Mouse (Mus musculus) forebrain, embryonic 14.5 days (tissue): Measurements from ENCODE around the gene Rock2. TPM values are rescaled to one million over a fixed set of nuclear protein-coding genes. Genes with fewer than 3 reads are reported as not detected.

Experiments
- ATAC-seq: fragments of 200-750 bp; cut with Nextera tagmentation; 2 replicates; pipeline ENCODE4 v1.8.0; 2017; ENCODE audit warnings: mild to moderate bottlenecking, moderate library complexity
- DNase-seq: peaks from one replicate; pipeline ENCODE4 v3.0.0-alpha.2; 2015; ENCODE audit warnings: low spot score
- H3K27ac ChIP-seq: fragments of 300-500 bp; sonication (generic); 2 replicates; pipeline ENCODE4 v1.5.1; 2014; ENCODE audit warnings: low read depth, mild to moderate bottlenecking, control low read depth, low read length, moderate library complexity
- H3K27me3 ChIP-seq: fragments of 300-500 bp; sonication (generic); replicated peaks from 2 replicates; pipeline ENCODE4 v1.6.1; 2014; ENCODE audit warnings: low read length, control low read depth, mixed read lengths; ENCODE audit not compliant: control insufficient read depth, insufficient read depth
- H3K36me3 ChIP-seq: fragments of 300-500 bp; sonication (generic); 2 replicates; pipeline ENCODE4 v1.6.1; 2014; ENCODE audit warnings: low read length, control low read depth; ENCODE audit not compliant: control insufficient read depth, insufficient read depth
- H3K4me1 ChIP-seq: fragments of 300-500 bp; sonication (generic); 2 replicates; pipeline ENCODE4 v1.6.1; 2014; ENCODE audit warnings: antibody characterized with exemption, low read length, control low read depth; ENCODE audit not compliant: control insufficient read depth, insufficient read depth
- H3K4me2 ChIP-seq: fragments of 300-500 bp; sonication (generic); 2 replicates; pipeline ENCODE4 v1.6.1; 2014; ENCODE audit warnings: mild to moderate bottlenecking, control low read depth, low read length
- H3K4me3 ChIP-seq: fragments of 300-500 bp; sonication (generic); 2 replicates; pipeline ENCODE4 v1.5.1; 2014; ENCODE audit warnings: low read depth, low read length, control low read depth
- H3K9ac ChIP-seq: fragments of 300-500 bp; sonication (generic); 2 replicates; pipeline ENCODE4 v1.6.1; 2014; ENCODE audit warnings: mild to moderate bottlenecking, low read length, control low read depth, moderate library complexity
- H3K9me3 ChIP-seq: fragments of 300-500 bp; sonication (generic); replicated peaks from 2 replicates; pipeline ENCODE4 v1.6.1; 2016; ENCODE audit warnings: low read length, control low read depth, mixed read lengths; ENCODE audit not compliant: control insufficient read depth
- WGBS: fragments of 180-500 bp; shearing (Covaris S2); extraction: QIAGEN DNeasy Blood & Tissue Kit; methylation state at CpG from one replicate; pipeline ENCODE4 v1.1.7; 2014; 5-methylcytosine and 5-hydroxymethylcytosine counted together
- polyA plus RNA-seq: library from polyadenylated mRNA; unstranded; fragments of >200 nt; fragmentation: Nextera tagmentation; extraction: Ambion mirVana; gene quantifications from 2 replicates; pipeline ENCODE4 v1.2.1, GENCODE M21; 2014

Gene Rock2
- 12.1 and 13.8 TPM in 2 replicates for polyA plus RNA-seq

- Histone ChIP-seq H3K9ac (peak within 1 kb of the TSS; percentile 92), H3K4me1 (peaks cover 16% of the 10 kb centered on the region), H3K4me3 (peak within 1 kb of the TSS; percentile 88), H3K27ac (peak within 1 kb of the TSS; percentile 87), H3K36me3 (no peaks in the 10 kb centered on the region), H3K4me2 (peak within 1 kb of the TSS; percentile 86), H3K27me3 (no peaks in the 10 kb centered on the region), H3K9me3 (no peaks in the 10 kb centered on the region)
- DNase-seq (peak; percentile 89), ATAC-seq (peak; percentile 93)
- WGBS: 1% methylated on average over 60 of the region's 130 CpGs
Measured at GRCm38 (mm10) chr12:16894396-16895220, at the start of gene Rock2. Gene Rock2, plus strand, starts transcription at chr12:16894895.

GRCm38 (mm10) chr12:16847204-16847792 is 47.4 kb upstream of the Rock2 start:
- no peaks in the 10 kb centered on the region for H3K36me3 ChIP-seq
- DNase-seq (no peak), ATAC-seq (no peak)
- H3K4me3 ChIP-seq: no peak overlapping the region
- H3K9ac ChIP-seq: no peak overlapping the region
- no peaks in the 10 kb centered on the region for H3K9me3 ChIP-seq
- no peak overlapping the region for H3K4me2 ChIP-seq
- no peak overlapping the region for H3K27ac ChIP-seq
- no peaks in the 10 kb centered on the region for H3K27me3 ChIP-seq
- H3K4me1 ChIP-seq: no peaks in the 10 kb centered on the region
- WGBS: 93% methylated on average over 4 of the region's 4 CpGs

GRCm38 (mm10) chr12:16848501-16848900 is 46.2 kb upstream of the Rock2 start:
- Histone ChIP-seq H3K27ac (no peak overlapping the region), H3K4me1 (no peaks in the 10 kb centered on the region), H3K9me3 (no peaks in the 10 kb centered on the region), H3K4me2 (no peak overlapping the region), H3K4me3 (no peak overlapping the region), H3K36me3 (no peaks in the 10 kb centered on the region), H3K27me3 (no peaks in the 10 kb centered on the region), H3K9ac (no peak overlapping the region)
- WGBS: 78% methylated on average over 2 of the region's 2 CpGs
- no peak for ATAC-seq
- no peak for DNase-seq

DNA sequence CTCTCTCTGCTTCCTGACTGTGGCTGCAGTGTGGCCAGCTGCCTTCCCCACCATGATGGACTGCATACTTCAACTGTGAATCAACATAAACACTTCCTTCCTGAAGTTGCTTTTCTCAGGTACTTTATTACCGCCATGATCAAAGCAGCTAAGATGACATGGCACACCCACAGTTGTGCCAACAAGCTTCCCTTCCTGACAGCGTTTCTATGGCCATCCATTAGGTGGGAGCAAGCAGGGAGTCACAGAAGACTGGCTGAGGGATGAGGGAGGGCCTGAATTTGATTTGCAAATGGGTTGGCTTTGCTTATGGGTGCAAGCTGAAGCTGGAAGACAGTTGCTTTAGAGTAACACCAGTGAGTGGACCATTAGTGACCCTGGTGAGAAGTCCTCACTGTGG is 44.9 kb upstream of the Rock2 start:
- no peak overlapping the region for H3K9ac ChIP-seq
- no peak overlapping the region for H3K4me2 ChIP-seq
- no peaks in the 10 kb centered on the region for H3K27me3 ChIP-seq
- no peaks in the 10 kb centered on the region for H3K36me3 ChIP-seq
- H3K27ac ChIP-seq: no peak overlapping the region
- no peak overlapping the region for H3K4me3 ChIP-seq
- DNase-seq (no peak), ATAC-seq (no peak)
- WGBS: 74% methylated on average over 2 of the region's 2 CpGs
- no peaks in the 10 kb centered on the region for H3K9me3 ChIP-seq
- no peaks in the 10 kb centered on the region for H3K4me1 ChIP-seq

DNA sequence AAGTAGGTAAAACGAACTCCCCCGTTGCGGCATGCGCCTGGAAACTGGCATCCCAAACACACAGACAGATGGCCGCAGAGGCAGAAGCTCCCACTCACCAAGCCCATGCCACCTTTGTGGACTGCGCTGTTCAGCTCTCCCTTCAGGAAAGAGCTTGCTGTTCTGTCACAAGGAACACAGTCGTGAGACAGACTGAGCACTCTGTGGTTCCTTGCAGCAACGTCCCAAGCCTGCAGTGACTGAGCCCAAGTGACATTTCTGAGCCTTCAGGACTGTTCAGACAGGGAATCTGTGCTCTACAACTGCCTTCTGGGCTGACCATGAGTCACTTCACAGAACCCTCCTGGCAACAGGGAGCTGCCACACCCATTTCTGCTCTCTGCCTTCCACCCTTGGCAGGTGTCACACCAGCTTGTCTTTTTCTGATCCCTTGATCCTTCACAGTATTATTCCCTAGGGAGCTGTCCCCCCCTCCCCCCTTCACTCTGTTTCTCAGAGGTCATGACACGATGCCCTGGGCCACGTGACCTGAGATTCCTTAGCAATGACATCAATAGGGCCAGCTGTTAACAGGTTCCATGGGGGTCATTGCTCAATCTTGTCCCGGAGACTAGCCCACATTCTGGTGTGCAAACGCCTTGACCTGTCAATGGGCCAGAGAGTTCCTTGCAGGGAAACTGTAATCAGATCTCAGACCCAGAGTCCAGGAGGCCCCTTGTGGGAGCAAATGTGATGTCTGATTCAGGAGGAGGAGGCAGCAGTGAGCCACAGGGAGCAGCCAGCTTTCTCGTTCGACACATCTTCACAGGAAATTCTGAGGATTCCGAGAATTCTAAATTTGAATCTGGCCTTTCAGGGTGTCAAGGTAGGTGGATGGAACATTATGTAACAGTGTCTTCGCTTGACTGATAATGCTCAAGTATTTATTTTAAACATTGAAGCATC is 44.0 kb upstream of the Rock2 start:
- no peak for ATAC-seq
- no peak overlapping the region for H3K27ac ChIP-seq
- no peaks in the 10 kb centered on the region for H3K27me3 ChIP-seq
- H3K9me3 ChIP-seq: no peaks in the 10 kb centered on the region
- peaks cover 5% of the 10 kb centered on the region for H3K4me1 ChIP-seq
- H3K9ac ChIP-seq: no peak overlapping the region
- no peak overlapping the region for H3K4me2 ChIP-seq
- H3K36me3 ChIP-seq: no peaks in the 10 kb centered on the region
- H3K4me3 ChIP-seq: no peak overlapping the region
- 59% methylated on average over 16 of the region's 16 CpGs for WGBS
- DNase-seq: no peak

GRCm38 (mm10) chr12:16853431-16854165 is 41.1 kb upstream of the Rock2 start:
- Histone ChIP-seq H3K27ac (no peak overlapping the region), H3K27me3 (no peaks in the 10 kb centered on the region), H3K4me3 (no peak overlapping the region), H3K9me3 (no peaks in the 10 kb centered on the region), H3K4me2 (no peak overlapping the region), H3K9ac (no peak overlapping the region), H3K4me1 (peaks cover 9% of the 10 kb centered on the region), H3K36me3 (no peaks in the 10 kb centered on the region)
- WGBS: 83% methylated on average over 11 of the region's 11 CpGs
- DNase-seq (no peak), ATAC-seq (no peak)

GRCm38 (mm10) chr12:16855632-16856305 is 38.9 kb upstream of the Rock2 start:
- DNase-seq: peak; percentile 96
- Histone ChIP-seq H3K4me2 (peak overlapping the region; percentile 18; the same call in 1 of the 2 replicates), H3K27me3 (no peaks in the 10 kb centered on the region), H3K9me3 (no peaks in the 10 kb centered on the region), H3K27ac (peak overlapping the region; percentile 88), H3K9ac (no peak overlapping the region), H3K4me1 (peaks cover 9% of the 10 kb centered on the region), H3K4me3 (no peak overlapping the region), H3K36me3 (no peaks in the 10 kb centered on the region)
- ATAC-seq: peak; percentile 96
- 4% methylated on average over 6 of the region's 6 CpGs for WGBS

GRCm38 (mm10) chr12:16856306-16856679 is 38.4 kb upstream of the Rock2 start:
- Histone ChIP-seq H3K36me3 (no peaks in the 10 kb centered on the region), H3K9me3 (no peaks in the 10 kb centered on the region), H3K9ac (no peak overlapping the region), H3K4me2 (no peak overlapping the region), H3K4me1 (peaks cover 9% of the 10 kb centered on the region), H3K27me3 (no peaks in the 10 kb centered on the region), H3K27ac (peak overlapping the region; percentile 88), H3K4me3 (no peak overlapping the region)
- no peak for DNase-seq
- ATAC-seq: peak; percentile 55
- WGBS: 30% methylated on average over 2 of the region's 2 CpGs
